Mouse (Mus musculus): Measurements from ENCODE around the gene Ldah.

DNA sequence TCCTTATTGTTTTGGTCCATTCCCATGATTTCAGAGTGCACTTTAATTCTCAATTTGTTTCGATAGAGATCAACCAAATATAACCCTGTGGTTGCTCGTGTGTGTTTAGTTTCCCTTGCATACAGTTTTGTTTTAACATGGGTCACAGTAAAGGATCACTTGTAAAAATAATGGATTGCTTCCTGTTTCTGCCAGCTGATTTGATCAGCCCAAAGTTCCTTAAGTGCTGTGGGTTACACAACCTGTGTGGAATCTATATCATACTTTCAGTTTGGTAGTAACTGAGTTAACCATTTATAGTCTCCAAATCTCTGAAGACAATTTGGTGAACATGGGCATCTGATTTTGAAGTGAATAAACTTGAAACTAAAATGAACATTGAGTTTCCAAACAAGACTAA, 52.4 kb downstream of the Ldah start:
- TF ChIP-seq CTCF (IDR thresholded peaks at IDR 0.05; ENCODE audit: insufficient read depth, low read depth, low read length) (no peak), POLR2A (IDR thresholded peaks at IDR 0.05; ENCODE audit: insufficient read depth, low read depth, low read length) (no peak)

Data from olfactory bulb, adult 2 months (tissue).